Mouse (Mus musculus): ENCODE data around the gene Gatm. TPM values are rescaled to one million over a fixed set of nuclear protein-coding genes. Genes with fewer than 3 reads are reported as not detected.

Gatm gene
- polyA plus RNA-seq, 1 experiment from 2014 or later: 19.9 TPM

DNA sequence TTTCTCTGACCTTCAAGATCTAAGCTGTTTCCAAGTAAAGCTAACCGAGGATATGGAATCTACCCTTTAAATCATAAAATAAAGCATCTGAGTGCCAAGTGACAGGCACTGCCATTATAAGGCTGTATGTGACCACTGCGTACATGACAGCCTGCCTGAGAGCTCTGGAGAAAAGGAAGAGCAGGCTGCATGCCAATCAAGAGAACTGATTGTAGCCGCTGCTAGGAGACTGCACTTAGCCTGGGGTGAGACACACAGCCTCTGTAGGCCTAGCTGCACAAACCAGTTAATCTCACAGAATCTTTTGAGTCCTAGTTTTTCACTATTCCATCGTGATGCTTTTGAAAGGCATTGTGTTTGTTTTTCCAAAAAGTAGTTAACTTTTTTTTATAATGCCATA, 7.6 kb upstream of the Gatm start:
- ATAC-seq (replicated peaks; ENCODE audit: low FRiP score) (no peak), DNase-seq (ENCODE audit: low spot score) (no peak)
- H3K27me3 ChIP-seq (ENCODE audit: control insufficient read depth, insufficient read depth, low read length): no peaks in the 10 kb centered on the region
- no peak overlapping the region for H3K4me2 ChIP-seq (ENCODE audit: low read depth, low read length, severe bottlenecking)
- no peaks in the 10 kb centered on the region for H3K4me1 ChIP-seq (replicated peaks; ENCODE audit: control insufficient read depth, insufficient read depth, low read length)
- no peak overlapping the region for H3K27ac ChIP-seq (ENCODE audit: low read depth, low read length)
- no peak overlapping the region for H3K9ac ChIP-seq (ENCODE audit: low read length)
- no peak overlapping the region for H3K4me3 ChIP-seq (ENCODE audit: low read depth, low read length)
- 58% methylated on average over 4 of the region's 4 CpGs for WGBS
- H3K9me3 ChIP-seq (ENCODE audit: control insufficient read depth, low read length): no peaks in the 10 kb centered on the region
- H3K36me3 ChIP-seq (ENCODE audit: control insufficient read depth, insufficient read depth, low read length): no peaks in the 10 kb centered on the region

DNA sequence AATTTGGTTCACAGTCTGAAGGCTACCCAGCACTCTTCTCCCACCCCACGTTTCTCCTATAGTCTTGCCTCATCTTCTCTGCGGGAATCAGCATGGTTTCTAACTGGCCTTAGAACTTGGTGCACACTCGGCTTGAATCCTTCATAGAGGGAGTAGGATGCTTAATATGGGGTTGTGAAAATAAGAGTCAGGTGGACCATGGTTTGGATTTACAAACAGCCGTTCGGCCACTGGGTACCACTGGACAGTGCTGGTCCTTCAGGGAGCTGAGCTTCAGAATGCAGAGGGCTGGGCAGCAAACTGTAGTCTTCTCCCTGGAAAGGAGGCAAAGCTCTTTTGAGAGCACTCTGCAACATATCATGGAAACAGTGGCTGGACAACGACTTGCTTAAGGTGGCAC, 6.7 kb upstream of the Gatm start:
- DNase-seq (ENCODE audit: low spot score): no peak
- Histone ChIP-seq H3K4me2 (ENCODE audit: low read depth, low read length, severe bottlenecking) (no peak overlapping the region), H3K36me3 (ENCODE audit: control insufficient read depth, insufficient read depth, low read length) (no peaks in the 10 kb centered on the region), H3K4me1 (replicated peaks; ENCODE audit: control insufficient read depth, insufficient read depth, low read length) (no peaks in the 10 kb centered on the region), H3K27ac (ENCODE audit: low read depth, low read length) (no peak overlapping the region), H3K9me3 (ENCODE audit: control insufficient read depth, low read length) (no peaks in the 10 kb centered on the region), H3K27me3 (ENCODE audit: control insufficient read depth, insufficient read depth, low read length) (no peaks in the 10 kb centered on the region), H3K9ac (ENCODE audit: low read length) (no peak overlapping the region), H3K4me3 (ENCODE audit: low read depth, low read length) (no peak overlapping the region)
- no peak for ATAC-seq (replicated peaks; ENCODE audit: low FRiP score)
- WGBS: 78% methylated on average over 6 of the region's 6 CpGs

DNA sequence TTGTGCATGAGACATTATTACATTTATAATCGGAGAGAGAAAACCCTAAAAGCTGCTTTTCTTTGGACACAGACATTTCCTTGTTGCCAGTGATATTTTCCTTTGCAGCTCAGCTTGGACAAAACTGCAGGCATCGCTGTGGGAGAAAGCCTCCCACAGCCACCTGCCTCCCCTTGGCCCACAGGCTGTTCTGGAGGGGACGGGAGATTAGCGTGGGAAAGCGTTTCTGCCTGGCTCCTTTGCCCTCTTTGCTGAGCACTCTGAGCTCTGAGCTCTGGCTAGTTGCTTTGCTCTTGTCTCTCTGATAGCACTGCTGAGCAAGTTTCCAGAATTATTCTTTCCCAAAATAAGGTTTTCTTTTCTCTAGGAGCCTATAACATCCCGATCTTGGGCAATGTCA, 5.1 kb upstream of the Gatm start:
- Histone ChIP-seq H3K27me3 (ENCODE audit: control insufficient read depth, insufficient read depth, low read length) (no peaks in the 10 kb centered on the region), H3K9me3 (ENCODE audit: control insufficient read depth, low read length) (no peaks in the 10 kb centered on the region), H3K4me1 (replicated peaks; ENCODE audit: control insufficient read depth, insufficient read depth, low read length) (0 out of 2 replicates have a peak, but pooled peaks cover 2% of the 10 kb centered on the region), H3K4me3 (ENCODE audit: low read depth, low read length) (no peak overlapping the region), H3K4me2 (ENCODE audit: low read depth, low read length, severe bottlenecking) (no peak overlapping the region), H3K9ac (ENCODE audit: low read length) (no peak overlapping the region), H3K27ac (ENCODE audit: low read depth, low read length) (no peak overlapping the region), H3K36me3 (ENCODE audit: control insufficient read depth, insufficient read depth, low read length) (no peaks in the 10 kb centered on the region)
- ATAC-seq (replicated peaks; ENCODE audit: low FRiP score) (no peak), DNase-seq (ENCODE audit: low spot score) (no peak)
- 71% methylated on average over 6 of the region's 6 CpGs for WGBS

DNA sequence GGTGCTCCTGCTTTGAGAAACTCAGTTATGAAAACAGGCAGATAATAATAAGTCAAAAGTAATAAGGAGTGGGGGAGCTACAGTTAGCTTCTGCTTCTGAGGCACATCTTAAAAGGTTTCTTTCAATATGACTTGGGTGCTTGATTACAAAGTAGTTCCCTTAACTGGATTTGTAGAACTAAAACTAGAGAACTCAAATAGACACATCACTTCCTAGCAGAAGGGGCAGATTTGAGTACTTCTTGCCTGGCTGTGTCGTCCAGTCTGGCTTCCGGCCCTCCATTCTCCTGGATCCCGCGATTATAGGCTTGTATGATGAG, 511 bp upstream of the Gatm start:
- 91% methylated on average over 4 of the region's 4 CpGs for WGBS
- ATAC-seq (replicated peaks; ENCODE audit: low FRiP score) (no peak), DNase-seq (ENCODE audit: low spot score) (no peak)
- H3K9me3 ChIP-seq (ENCODE audit: control insufficient read depth, low read length): no peaks in the 10 kb centered on the region
- H3K36me3 ChIP-seq (ENCODE audit: control insufficient read depth, insufficient read depth, low read length): no peaks in the 10 kb centered on the region
- H3K4me2 ChIP-seq (ENCODE audit: low read depth, low read length, severe bottlenecking): peak overlapping the region; percentile 53
- H3K9ac ChIP-seq (ENCODE audit: low read length): peak overlapping the region; percentile 54
- H3K27me3 ChIP-seq (ENCODE audit: control insufficient read depth, insufficient read depth, low read length): no peaks in the 10 kb centered on the region; the same call in 1 of the 2 replicates
- H3K4me1 ChIP-seq (replicated peaks; ENCODE audit: control insufficient read depth, insufficient read depth, low read length): 0 out of 2 replicates have a peak, but pooled peaks cover 2% of the 10 kb centered on the region
- H3K4me3 ChIP-seq (ENCODE audit: low read depth, low read length): peak overlapping the region; percentile 38; the same call in 1 of the 2 replicates
- no peak overlapping the region for H3K27ac ChIP-seq (ENCODE audit: low read depth, low read length)

DNA sequence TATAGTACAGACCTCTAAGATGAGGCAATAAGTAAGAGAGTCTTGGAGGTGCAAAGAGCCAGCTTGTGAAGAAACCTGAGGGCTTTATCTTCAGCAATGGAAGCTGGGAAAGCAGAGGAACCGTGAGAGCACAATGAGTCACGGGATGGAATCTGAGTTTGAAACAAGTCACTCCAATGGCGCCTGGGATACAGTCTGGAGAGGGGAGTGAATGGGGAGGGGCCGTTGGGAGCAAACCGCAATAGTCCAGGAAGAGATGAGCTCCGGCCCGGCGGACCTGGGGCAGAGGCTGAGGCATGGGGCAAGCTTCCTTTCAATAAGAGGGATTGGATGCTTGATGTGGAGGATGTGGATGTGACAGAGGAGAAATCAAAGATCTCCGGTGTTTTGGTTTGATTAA, 2.3 kb downstream of the Gatm start:
- H3K36me3 ChIP-seq (ENCODE audit: control insufficient read depth, insufficient read depth, low read length): no peaks in the 10 kb centered on the region; the same call in 1 of the 2 replicates
- no peak overlapping the region for H3K27ac ChIP-seq (ENCODE audit: low read depth, low read length)
- no peaks in the 10 kb centered on the region; the same call in 1 of the 2 replicates for H3K27me3 ChIP-seq (ENCODE audit: control insufficient read depth, insufficient read depth, low read length)
- WGBS: 75% methylated on average over 9 of the region's 9 CpGs
- ATAC-seq (replicated peaks; ENCODE audit: low FRiP score): no peak
- no peak overlapping the region for H3K4me2 ChIP-seq (ENCODE audit: low read depth, low read length, severe bottlenecking)
- 0 out of 2 replicates have a peak, but pooled peaks cover 2% of the 10 kb centered on the region for H3K4me1 ChIP-seq (replicated peaks; ENCODE audit: control insufficient read depth, insufficient read depth, low read length)
- no peak overlapping the region for H3K4me3 ChIP-seq (ENCODE audit: low read depth, low read length)
- no peaks in the 10 kb centered on the region for H3K9me3 ChIP-seq (ENCODE audit: control insufficient read depth, low read length)
- H3K9ac ChIP-seq (ENCODE audit: low read length): no peak overlapping the region
- DNase-seq (ENCODE audit: low spot score): no peak

DNA sequence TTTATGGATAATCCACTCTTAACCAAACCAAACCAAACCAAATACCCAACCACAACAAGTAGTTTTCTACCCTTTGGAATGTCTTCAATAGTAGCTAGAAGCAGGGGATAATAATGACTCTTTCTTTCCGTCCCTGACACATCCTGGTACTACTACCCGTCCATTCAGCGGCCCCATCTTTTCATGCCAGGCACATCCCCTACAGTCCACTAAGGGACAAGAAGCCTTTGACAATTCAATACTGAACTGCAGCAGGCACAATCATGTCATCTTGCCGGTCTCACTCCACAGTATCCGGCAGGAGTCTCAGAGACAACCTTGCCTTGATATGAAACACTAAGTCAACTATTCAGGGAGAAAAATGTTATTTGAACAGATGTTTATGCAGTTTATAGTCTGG, 5.3 kb downstream of the Gatm start:
- Histone ChIP-seq H3K27ac (ENCODE audit: low read depth, low read length) (no peak overlapping the region), H3K4me2 (ENCODE audit: low read depth, low read length, severe bottlenecking) (no peak overlapping the region), H3K4me1 (replicated peaks; ENCODE audit: control insufficient read depth, insufficient read depth, low read length) (no peaks in the 10 kb centered on the region), H3K9ac (ENCODE audit: low read length) (no peak overlapping the region), H3K9me3 (ENCODE audit: control insufficient read depth, low read length) (no peaks in the 10 kb centered on the region), H3K36me3 (ENCODE audit: control insufficient read depth, insufficient read depth, low read length) (no peaks in the 10 kb centered on the region; the same call in 1 of the 2 replicates), H3K4me3 (ENCODE audit: low read depth, low read length) (no peak overlapping the region), H3K27me3 (ENCODE audit: control insufficient read depth, insufficient read depth, low read length) (no peaks in the 10 kb centered on the region; the same call in 1 of the 2 replicates)
- ATAC-seq (replicated peaks; ENCODE audit: low FRiP score) (no peak), DNase-seq (ENCODE audit: low spot score) (no peak)
- 86% methylated on average over 5 of the region's 5 CpGs for WGBS

DNA sequence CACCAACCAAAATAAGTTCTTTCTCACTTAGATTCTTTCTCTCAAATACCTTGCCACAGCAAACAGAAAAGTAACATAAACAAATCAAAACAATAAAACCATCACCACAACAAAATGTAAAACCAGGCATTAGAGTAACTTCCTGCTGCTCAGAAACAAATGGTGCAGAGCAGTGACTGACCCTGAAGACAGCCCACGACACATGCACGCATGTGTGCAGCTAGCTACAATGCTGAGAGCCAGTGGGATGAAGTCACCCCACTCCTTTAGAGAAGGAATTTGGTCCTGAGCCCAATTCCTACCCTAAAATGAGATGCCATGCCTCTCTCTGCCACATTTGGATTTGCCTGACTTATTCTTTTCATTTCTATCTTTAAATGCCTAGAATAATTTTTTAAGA, 9.7 kb downstream of the Gatm start:
- Histone ChIP-seq H3K27ac (ENCODE audit: low read depth, low read length) (no peak overlapping the region), H3K9me3 (ENCODE audit: control insufficient read depth, low read length) (no peaks in the 10 kb centered on the region), H3K36me3 (ENCODE audit: control insufficient read depth, insufficient read depth, low read length) (no peaks in the 10 kb centered on the region; the same call in 1 of the 2 replicates), H3K4me3 (ENCODE audit: low read depth, low read length) (no peak overlapping the region), H3K27me3 (ENCODE audit: control insufficient read depth, insufficient read depth, low read length) (no peaks in the 10 kb centered on the region), H3K4me1 (replicated peaks; ENCODE audit: control insufficient read depth, insufficient read depth, low read length) (no peaks in the 10 kb centered on the region), H3K9ac (ENCODE audit: low read length) (no peak overlapping the region), H3K4me2 (ENCODE audit: low read depth, low read length, severe bottlenecking) (no peak overlapping the region)
- DNase-seq (ENCODE audit: low spot score) (no peak), ATAC-seq (replicated peaks; ENCODE audit: low FRiP score) (no peak)
- WGBS: 90% methylated on average over 2 of the region's 2 CpGs

DNA sequence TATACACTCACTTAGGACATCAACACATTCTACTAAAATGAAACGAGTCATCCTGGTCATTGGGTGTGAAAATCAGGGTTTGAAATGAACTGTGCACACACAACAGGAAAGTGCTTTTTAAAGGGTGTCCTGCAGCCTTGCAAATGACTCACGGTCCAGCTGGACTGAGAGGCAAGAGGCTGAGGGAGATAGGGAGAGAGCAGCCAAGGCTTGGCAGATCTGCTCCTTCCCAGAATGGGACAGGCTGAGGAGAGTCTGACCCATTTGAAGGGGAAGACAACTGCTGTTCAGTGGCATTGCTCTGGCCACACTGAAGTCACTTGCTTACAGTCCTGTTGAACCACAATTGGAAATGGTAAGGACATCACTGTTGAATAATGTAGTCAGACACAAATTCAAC, 11.4 kb downstream of the Gatm start:
- Histone ChIP-seq H3K4me1 (replicated peaks; ENCODE audit: control insufficient read depth, insufficient read depth, low read length) (no peaks in the 10 kb centered on the region), H3K36me3 (ENCODE audit: control insufficient read depth, insufficient read depth, low read length) (no peaks in the 10 kb centered on the region), H3K9me3 (ENCODE audit: control insufficient read depth, low read length) (no peaks in the 10 kb centered on the region), H3K4me3 (ENCODE audit: low read depth, low read length) (no peak overlapping the region), H3K27ac (ENCODE audit: low read depth, low read length) (no peak overlapping the region), H3K4me2 (ENCODE audit: low read depth, low read length, severe bottlenecking) (no peak overlapping the region), H3K9ac (ENCODE audit: low read length) (no peak overlapping the region), H3K27me3 (ENCODE audit: control insufficient read depth, insufficient read depth, low read length) (no peaks in the 10 kb centered on the region)
- DNase-seq (ENCODE audit: low spot score) (no peak), ATAC-seq (replicated peaks; ENCODE audit: low FRiP score) (no peak)
- WGBS: 87% methylated on average over 2 of the region's 2 CpGs

DNA sequence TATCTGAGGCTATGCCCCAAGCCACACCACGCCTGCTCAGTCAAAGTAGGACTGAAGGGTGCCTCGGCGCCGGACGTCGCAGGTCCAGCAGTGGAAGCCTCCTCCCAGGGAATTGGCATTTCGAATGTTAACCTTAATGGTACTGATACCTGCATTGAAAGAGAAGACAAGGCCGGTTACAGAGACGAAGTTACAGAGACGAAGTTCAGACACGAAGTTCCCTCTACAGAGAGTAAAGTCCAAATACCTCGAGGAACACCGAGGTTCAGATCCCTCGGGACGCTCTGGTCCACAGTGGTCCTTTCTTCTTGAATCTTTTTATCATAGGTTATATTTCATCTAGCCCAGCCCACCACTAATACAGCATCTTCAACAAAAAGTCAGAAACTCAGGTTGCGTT, 15.6 kb downstream of the Gatm start:
- no peak overlapping the region for H3K4me3 ChIP-seq (ENCODE audit: low read depth, low read length)
- H3K27ac ChIP-seq (ENCODE audit: low read depth, low read length): no peak overlapping the region
- no peaks in the 10 kb centered on the region for H3K4me1 ChIP-seq (replicated peaks; ENCODE audit: control insufficient read depth, insufficient read depth, low read length)
- WGBS: 90% methylated on average over 16 of the region's 16 CpGs
- H3K36me3 ChIP-seq (ENCODE audit: control insufficient read depth, insufficient read depth, low read length): no peaks in the 10 kb centered on the region
- H3K9me3 ChIP-seq (ENCODE audit: control insufficient read depth, low read length): no peaks in the 10 kb centered on the region
- no peak overlapping the region for H3K4me2 ChIP-seq (ENCODE audit: low read depth, low read length, severe bottlenecking)
- DNase-seq (ENCODE audit: low spot score) (no peak), ATAC-seq (replicated peaks; ENCODE audit: low FRiP score) (no peak)
- H3K9ac ChIP-seq (ENCODE audit: low read length): no peak overlapping the region
- H3K27me3 ChIP-seq (ENCODE audit: control insufficient read depth, insufficient read depth, low read length): no peaks in the 10 kb centered on the region
